Mouse (Mus musculus) hindbrain, embryonic 14.5 days (tissue): ENCODE results near the gene Nfix. TPM values are rescaled to one million over a fixed set of nuclear protein-coding genes. Genes with fewer than 3 reads are reported as not detected.

Experiments
- ATAC-seq: fragments of 200-750 bp; cut with Nextera tagmentation; 2 replicates; pipeline ENCODE4 v1.8.0; 2017; ENCODE audit warnings: moderate number of reproducible peaks, mild to moderate bottlenecking, moderate TSS enrichment, moderate library complexity; ENCODE audit not compliant: low FRiP score
- DNase-seq: peaks from one replicate; pipeline ENCODE4 v3.0.0-alpha.2; 2015; ENCODE audit warnings: low spot score
- H3K27ac ChIP-seq: fragments of 300-500 bp; sonication (generic); 2 replicates; pipeline ENCODE4 v1.5.1; 2014; ENCODE audit warnings: mild to moderate bottlenecking, moderate library complexity
- H3K27me3 ChIP-seq: fragments of 300-500 bp; sonication (generic); 2 replicates; pipeline ENCODE4 v1.6.1; 2014; ENCODE audit warnings: mild to moderate bottlenecking, low read length, mixed read lengths; ENCODE audit not compliant: control insufficient read depth, insufficient read depth
- H3K36me3 ChIP-seq: fragments of 300-500 bp; sonication (generic); replicated peaks from 2 replicates; pipeline ENCODE4 v1.6.1; 2014; ENCODE audit not compliant: control insufficient read depth, insufficient read depth
- H3K4me1 ChIP-seq: fragments of 300-500 bp; sonication (generic); replicated peaks from 2 replicates; pipeline ENCODE4 v1.6.1; 2014; ENCODE audit warnings: antibody characterized with exemption, low read length, mixed read lengths; ENCODE audit not compliant: control insufficient read depth, insufficient read depth
- H3K4me2 ChIP-seq: fragments of 300-500 bp; sonication (generic); replicated peaks from 2 replicates; pipeline ENCODE4 v1.6.1; 2014; ENCODE audit warnings: mild to moderate bottlenecking, moderate library complexity
- H3K4me3 ChIP-seq: fragments of 300-500 bp; sonication (generic); replicated peaks from 2 replicates; pipeline ENCODE4 v1.5.1; 2014; ENCODE audit warnings: mild to moderate bottlenecking, low read length
- H3K9ac ChIP-seq: fragments of 300-500 bp; sonication (generic); 2 replicates; pipeline ENCODE4 v1.6.1; 2014
- H3K9me3 ChIP-seq: fragments of 300-500 bp; sonication (generic); 2 replicates; pipeline ENCODE4 v1.6.1; 2016; ENCODE audit warnings: low read length; ENCODE audit not compliant: control insufficient read depth
- WGBS: fragments of 180-500 bp; shearing (Covaris S2); extraction: QIAGEN DNeasy Blood & Tissue Kit; methylation state at CpG from one replicate; pipeline ENCODE4 v1.1.7; 2014; 5-methylcytosine and 5-hydroxymethylcytosine counted together
- polyA plus RNA-seq: library from polyadenylated mRNA; unstranded; fragments of >200 nt; fragmentation: Nextera tagmentation; extraction: Ambion mirVana; gene quantifications from 2 replicates; pipeline ENCODE4 v1.2.1, GENCODE M21; 2014

Gene Nfix
- polyA plus RNA-seq, 1 experiment from 2014 or later, result 82.4 TPM

GRCm38 (mm10) chr8:84738715-84739400, 61.3 kb downstream of the Nfix start:
- Histone ChIP-seq H3K36me3 (no peaks in the 10 kb centered on the region), H3K4me1 (peaks cover 48% of the 10 kb centered on the region), H3K9me3 (no peaks in the 10 kb centered on the region), H3K4me2 (no peak overlapping the region), H3K27ac (0 out of 2 replicates have a peak overlapping the region, but pooled peaks have one; percentile 34), H3K4me3 (no peak overlapping the region), H3K27me3 (peaks cover 76% of the 10 kb centered on the region), H3K9ac (0 out of 2 replicates have a peak overlapping the region, but pooled peaks have one; percentile 29)
- WGBS, result 37% methylated on average over 10 of the region's 10 CpGs
- ATAC-seq (no peak), DNase-seq (no peak)

GRCm38 (mm10) chr8:84738266-84738665, 61.9 kb downstream of the Nfix start:
- H3K27ac ChIP-seq, result 0 out of 2 replicates have a peak overlapping the region, but pooled peaks have one; percentile 34
- WGBS, result 5% methylated on average over 10 of the region's 10 CpGs
- H3K4me2 ChIP-seq, result no peak overlapping the region; the same call in 1 of the 2 replicates
- peaks cover 70% of the 10 kb centered on the region for H3K27me3 ChIP-seq
- peaks cover 47% of the 10 kb centered on the region for H3K4me1 ChIP-seq
- DNase-seq, result no peak
- no peak for ATAC-seq
- H3K9ac ChIP-seq, result 0 out of 2 replicates have a peak overlapping the region, but pooled peaks have one; percentile 29
- H3K36me3 ChIP-seq, result no peaks in the 10 kb centered on the region
- no peak overlapping the region for H3K4me3 ChIP-seq
- no peaks in the 10 kb centered on the region for H3K9me3 ChIP-seq

GRCm38 (mm10) chr8:84737608-84738007, 62.5 kb downstream of the Nfix start:
- WGBS, result 1% methylated on average over 16 of the region's 16 CpGs
- Histone ChIP-seq H3K9ac (no peak overlapping the region), H3K36me3 (no peaks in the 10 kb centered on the region), H3K4me2 (peak overlapping the region; percentile 22), H3K4me3 (no peak overlapping the region), H3K27me3 (peaks cover 65% of the 10 kb centered on the region), H3K4me1 (peaks cover 48% of the 10 kb centered on the region), H3K9me3 (no peaks in the 10 kb centered on the region), H3K27ac (no peak overlapping the region)
- ATAC-seq, result peak; percentile 49
- DNase-seq, result peak; percentile 79

GRCm38 (mm10) chr8:84736521-84736920, 63.6 kb downstream of the Nfix start:
- Histone ChIP-seq H3K4me1 (peaks cover 47% of the 10 kb centered on the region), H3K27me3 (peaks cover 54% of the 10 kb centered on the region), H3K27ac (no peak overlapping the region), H3K9ac (no peak overlapping the region), H3K36me3 (no peaks in the 10 kb centered on the region), H3K9me3 (no peaks in the 10 kb centered on the region), H3K4me3 (no peak overlapping the region), H3K4me2 (no peak overlapping the region)
- ATAC-seq (no peak), DNase-seq (no peak)
- 68% methylated on average over 4 of the region's 4 CpGs for WGBS

- peaks cover 45% of the 10 kb centered on the region for H3K27me3 ChIP-seq
- WGBS, result 57% methylated on average over 2 of the region's 2 CpGs
- H3K9ac ChIP-seq, result no peak overlapping the region
- H3K36me3 ChIP-seq, result no peaks in the 10 kb centered on the region
- H3K4me3 ChIP-seq, result no peak overlapping the region
- no peak for DNase-seq
- no peaks in the 10 kb centered on the region for H3K9me3 ChIP-seq
- no peak overlapping the region for H3K27ac ChIP-seq
- H3K4me1 ChIP-seq, result peaks cover 48% of the 10 kb centered on the region
- H3K4me2 ChIP-seq, result no peak overlapping the region
- ATAC-seq, result no peak
Measured at GRCm38 (mm10) chr8:84735597-84735996, 64.5 kb downstream of the Nfix start.

- no peak for ATAC-seq
- no peak overlapping the region for H3K4me2 ChIP-seq
- no peaks in the 10 kb centered on the region for H3K36me3 ChIP-seq
- no peak overlapping the region for H3K9ac ChIP-seq
- no peak overlapping the region for H3K27ac ChIP-seq
- 78% methylated on average over 2 of the region's 2 CpGs for WGBS
- H3K9me3 ChIP-seq, result no peaks in the 10 kb centered on the region
- H3K4me1 ChIP-seq, result peaks cover 54% of the 10 kb centered on the region
- no peak overlapping the region for H3K4me3 ChIP-seq
- DNase-seq, result no peak
- H3K27me3 ChIP-seq, result peaks cover 36% of the 10 kb centered on the region
Measured at GRCm38 (mm10) chr8:84734680-84735079, 65.5 kb downstream of the Nfix start.

- WGBS, result 83% methylated on average over 6 of the region's 6 CpGs
- Histone ChIP-seq H3K36me3 (no peaks in the 10 kb centered on the region), H3K4me1 (peaks cover 60% of the 10 kb centered on the region), H3K27ac (no peak overlapping the region), H3K4me3 (no peak overlapping the region), H3K9ac (no peak overlapping the region), H3K9me3 (no peaks in the 10 kb centered on the region), H3K4me2 (no peak overlapping the region), H3K27me3 (peaks cover 29% of the 10 kb centered on the region)
- DNase-seq (no peak), ATAC-seq (no peak)
Measured at GRCm38 (mm10) chr8:84733959-84734358, 66.2 kb downstream of the Nfix start.

- ATAC-seq, result no peak
- Histone ChIP-seq H3K36me3 (no peaks in the 10 kb centered on the region), H3K4me2 (no peak overlapping the region), H3K4me1 (peaks cover 60% of the 10 kb centered on the region), H3K27me3 (peaks cover 20% of the 10 kb centered on the region), H3K27ac (peak overlapping the region; percentile 83; the same call in 1 of the 2 replicates), H3K4me3 (no peak overlapping the region), H3K9me3 (no peaks in the 10 kb centered on the region), H3K9ac (no peak overlapping the region)
- DNase-seq, result no peak
- 57% methylated on average over 6 of the region's 6 CpGs for WGBS
Measured at GRCm38 (mm10) chr8:84732996-84733395, 67.1 kb downstream of the Nfix start.

GRCm38 (mm10) chr8:84732545-84732944, 67.6 kb downstream of the Nfix start:
- Histone ChIP-seq H3K4me1 (peaks cover 55% of the 10 kb centered on the region), H3K9ac (no peak overlapping the region), H3K36me3 (peaks cover 3% of the 10 kb centered on the region; the same call in 1 of the 2 replicates), H3K9me3 (no peaks in the 10 kb centered on the region), H3K4me3 (no peak overlapping the region), H3K4me2 (no peak overlapping the region), H3K27me3 (peaks cover 15% of the 10 kb centered on the region; the same call in 1 of the 2 replicates), H3K27ac (peak overlapping the region; percentile 83; the same call in 1 of the 2 replicates)
- 61% methylated on average over 5 of the region's 5 CpGs for WGBS
- DNase-seq (no peak), ATAC-seq (no peak)
